Mouse (Mus musculus) thymus, adult 2 months (tissue): Measurements from ENCODE around the gene Pigl.

Experiments
- CTCF ChIP-seq: fragments of 200-500 bp; IDR thresholded peaks from 2 replicates; pipeline ENCODE4 v1.5.1; 2012; ENCODE audit warnings: mild to moderate bottlenecking, control low read depth, low read length, moderate library complexity, borderline replicate concordance; ENCODE audit not compliant: control insufficient read depth, poor library complexity, insufficient read depth; ENCODE audit errors: extremely low read depth
- POLR2A ChIP-seq: fragments of 200-500 bp; IDR thresholded peaks from 2 replicates; pipeline ENCODE4 v1.6.1; 2012; ENCODE audit warnings: mild to moderate bottlenecking, low read length, control low read depth, moderate library complexity; ENCODE audit not compliant: control insufficient read depth, poor library complexity, insufficient read depth; ENCODE audit errors: extremely low read depth

- TF ChIP-seq CTCF (no peak), POLR2A (no peak)
Observed at GRCm38 (mm10) chr11:62560463-62561016, 102.3 kb downstream of the Pigl start.
